Mouse (Mus musculus): ENCODE data around the gene Catsperg1. TPM values are rescaled to one million over a fixed set of nuclear protein-coding genes. Genes with fewer than 3 reads are reported as not detected.

Gene Catsperg1
- 1.0 TPM for polyA plus RNA-seq (2017; shearing (Covaris generic))

GRCm38 (mm10) chr7:29213675-29214082 is at the start of gene Catsperg1:
Gene Catsperg1, minus strand, starts transcription at chr7:29214035.

DNA sequence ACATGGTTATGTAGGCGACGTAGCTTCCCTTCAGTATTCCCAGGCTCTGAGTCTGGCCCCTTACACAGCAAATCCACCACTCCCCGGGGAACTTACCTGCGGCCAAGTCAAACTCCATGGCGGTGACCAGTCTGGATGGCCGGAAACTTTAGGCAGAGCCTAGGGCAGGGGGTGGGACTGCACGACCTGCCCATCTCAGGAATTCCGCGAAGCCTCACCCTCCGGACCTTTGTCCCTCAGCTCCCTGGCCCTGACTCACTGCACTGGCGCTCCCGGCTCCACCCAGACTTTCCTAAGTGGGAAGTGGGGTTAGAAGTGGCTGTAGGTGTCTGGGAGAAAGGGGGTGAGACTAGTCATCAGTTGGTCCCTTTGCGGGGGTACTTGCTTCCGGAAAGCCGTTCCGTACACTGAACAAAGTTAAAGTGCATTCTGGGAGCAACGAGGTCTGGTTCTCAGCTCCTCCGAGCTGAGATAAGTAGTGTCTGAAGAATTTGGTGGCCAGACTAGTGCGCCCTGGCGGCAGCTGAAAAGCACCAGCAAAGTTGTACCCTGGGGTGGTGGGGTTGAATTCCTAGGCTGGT is 34.5 kb upstream of the Catsperg1 start, which contains the start of gene 2200002D01Rik:
Gene 2200002D01Rik, minus strand, starts transcription at position 206 of the 581 bp plus-strand sequence.

DNA sequence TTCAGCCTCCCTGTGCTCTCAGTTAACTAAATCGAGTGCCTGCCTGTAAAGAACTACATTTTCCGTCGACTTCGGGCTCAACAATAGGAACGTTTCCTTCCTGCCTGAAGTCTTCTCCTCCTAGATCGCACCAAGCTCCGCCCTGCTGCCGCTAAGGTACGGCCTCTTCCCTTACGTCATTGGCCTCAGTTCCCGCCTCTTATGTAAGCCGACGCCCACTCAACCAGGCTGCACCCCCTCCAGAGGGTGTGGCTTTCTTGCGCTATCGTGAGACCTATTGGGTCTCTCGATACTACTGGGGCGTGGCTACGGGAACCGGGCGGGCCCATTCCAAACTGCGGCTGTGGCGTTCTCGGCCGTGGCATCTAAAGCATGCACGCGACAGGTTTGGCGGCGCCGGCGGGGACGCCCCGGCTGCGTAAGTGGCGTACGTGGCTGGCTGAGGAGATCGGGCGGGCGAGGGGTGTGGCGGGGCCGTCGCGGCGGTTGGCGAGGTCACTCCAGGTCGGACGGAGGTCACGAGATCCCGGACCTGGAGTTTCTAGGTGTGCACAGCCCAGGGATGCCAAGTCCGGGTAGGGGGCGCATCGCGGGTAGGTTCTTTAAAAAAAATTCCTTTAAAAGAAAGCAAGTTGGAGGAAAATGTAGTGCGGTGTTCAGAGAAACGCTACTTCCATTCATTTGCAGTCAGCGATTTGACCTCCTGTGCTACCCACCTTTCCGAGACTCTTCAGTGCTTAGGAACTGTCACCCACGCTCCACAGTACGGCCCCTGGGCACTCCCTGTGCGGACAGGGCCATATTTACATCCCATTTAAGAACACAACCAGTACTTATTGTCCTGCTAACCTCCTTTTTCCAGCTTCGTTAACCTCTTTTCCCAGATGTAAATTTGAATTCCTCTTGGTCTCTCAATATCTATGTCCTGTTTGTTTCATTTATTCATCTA is 24.5 kb upstream of the Catsperg1 start, which contains the start of gene Yif1b:
Gene Yif1b, plus strand, starts transcription at position 311 of the 949 bp plus-strand sequence.

GRCm38 (mm10) chr7:29232247-29233013 is 18.6 kb upstream of the Catsperg1 start, which contains the start of gene Kcnk6:
Gene Kcnk6, minus strand, starts transcription at chr7:29232515.

GRCm38 (mm10) chr7:29180077-29180853 is 33.6 kb downstream of the Catsperg1 start, which contains the start of gene Psmd8:
Gene Psmd8, minus strand, starts transcription at chr7:29180701.

GRCm38 (mm10) chr7:29170066-29170754 is 43.6 kb downstream of the Catsperg1 start, which contains the start of the genes Ggn and Spred3:
Gene Ggn, plus strand, starts transcription at chr7:29170210.
Gene Spred3, minus strand, starts transcription at chr7:29170411.

GRCm38 (mm10) chr7:29155838-29156782 is 57.7 kb downstream of the Catsperg1 start, which contains the start of gene Fam98c:
Gene Fam98c, minus strand, starts transcription at chr7:29156234.

DNA sequence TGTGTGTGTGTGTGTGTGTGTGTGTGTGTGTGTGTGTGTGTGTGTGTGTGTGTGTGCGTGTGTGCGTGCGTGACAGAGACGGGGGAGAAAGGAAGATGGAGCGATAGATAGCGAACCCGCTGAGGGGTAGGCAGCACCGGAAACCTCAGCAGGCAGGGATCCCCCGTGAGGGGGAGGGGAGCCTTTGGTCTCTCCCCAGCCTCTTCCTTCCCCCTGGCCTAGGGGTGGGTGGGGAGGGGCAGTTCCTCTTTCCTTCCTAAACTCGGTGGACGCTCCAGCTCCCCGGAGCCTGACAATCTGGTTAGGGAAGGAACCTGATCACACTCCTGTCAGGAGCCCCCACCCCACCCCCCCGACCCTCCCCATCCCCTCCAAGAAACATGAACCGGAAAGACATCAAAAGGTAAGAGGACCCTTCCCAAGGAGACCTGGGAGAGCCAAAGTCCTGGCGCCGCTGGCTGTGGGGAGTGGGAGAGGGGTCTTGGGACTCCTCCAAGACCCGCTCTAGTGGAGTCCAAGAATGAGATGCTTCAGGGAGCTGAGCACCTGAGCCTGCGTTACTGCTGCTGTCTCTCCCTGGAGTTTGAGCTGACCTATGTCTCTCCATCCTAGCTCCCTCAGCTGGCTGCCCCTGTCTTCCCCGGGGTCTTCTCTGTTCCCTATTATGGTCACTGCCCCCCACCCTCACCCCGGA is 79.0 kb downstream of the Catsperg1 start, which contains the start of gene Rasgrp4:
Gene Rasgrp4, plus strand, starts transcription at position 159 of the 694 bp plus-strand sequence.

Other genes starting within 250 kb of the Catsperg1 start
- 453 TPM for gene Eif3k, start 232.2 kb downstream of the Catsperg1 start, polyA plus RNA-seq (2017; shearing (Covaris generic))
- 90.6 TPM for gene Map4k1, start 232.0 kb downstream of the Catsperg1 start, polyA plus RNA-seq (2017; shearing (Covaris generic))
- 0.06 TPM for gene Ryr1, start 88.9 kb downstream of the Catsperg1 start, polyA plus RNA-seq (2017; shearing (Covaris generic))
- gene Rasgrp4, start 79.2 kb downstream of the Catsperg1 start, polyA plus RNA-seq (2017; shearing (Covaris generic)): 0.73 TPM
- 8.6 TPM for gene Fam98c, start 57.8 kb downstream of the Catsperg1 start, polyA plus RNA-seq (2017; shearing (Covaris generic))
- 0.25 TPM for gene Ggn, start 43.8 kb downstream of the Catsperg1 start, polyA plus RNA-seq (2017; shearing (Covaris generic))
- gene Spred3, start 43.6 kb downstream of the Catsperg1 start, polyA plus RNA-seq (2017; shearing (Covaris generic)): 0.19 TPM
- 239 TPM for gene Psmd8, start 33.3 kb downstream of the Catsperg1 start, polyA plus RNA-seq (2017; shearing (Covaris generic))
- 1.0 TPM for gene Kcnk6, start 18.5 kb upstream of the Catsperg1 start, polyA plus RNA-seq (2017; shearing (Covaris generic))
- 75.7 TPM for gene Yif1b, start 24.3 kb upstream of the Catsperg1 start, polyA plus RNA-seq (2017; shearing (Covaris generic))
- gene 2200002D01Rik, start 34.4 kb upstream of the Catsperg1 start, polyA plus RNA-seq (2017; shearing (Covaris generic)): 2.2 TPM
- gene Spint2, start 67.9 kb upstream of the Catsperg1 start, polyA plus RNA-seq (2017; shearing (Covaris generic)): 49.7 TPM
- not detected for gene Ppp1r14a, start 75.3 kb upstream of the Catsperg1 start, polyA plus RNA-seq (2017; shearing (Covaris generic))
- gene Dpf1, start 89.9 kb upstream of the Catsperg1 start, polyA plus RNA-seq (2017; shearing (Covaris generic)): not detected

Data from CD4-positive, CD25-positive, alpha-beta regulatory T cell, adult 9 weeks (primary cell).